Mouse (Mus musculus) MN1 (cell line): ENCODE results near the gene Rufy1.
"Not testable (repeated sequence)": the region's sequence is repeated elsewhere in the genome, so short reads cannot be mapped to it uniquely, and the experiment has no call there.

Experiments
- DNase-seq: peaks from one replicate; pipeline ENCODE4 v3.0.0-alpha.2; 2016; ENCODE audit warnings: low spot score

Gene Rufy1

DNA sequence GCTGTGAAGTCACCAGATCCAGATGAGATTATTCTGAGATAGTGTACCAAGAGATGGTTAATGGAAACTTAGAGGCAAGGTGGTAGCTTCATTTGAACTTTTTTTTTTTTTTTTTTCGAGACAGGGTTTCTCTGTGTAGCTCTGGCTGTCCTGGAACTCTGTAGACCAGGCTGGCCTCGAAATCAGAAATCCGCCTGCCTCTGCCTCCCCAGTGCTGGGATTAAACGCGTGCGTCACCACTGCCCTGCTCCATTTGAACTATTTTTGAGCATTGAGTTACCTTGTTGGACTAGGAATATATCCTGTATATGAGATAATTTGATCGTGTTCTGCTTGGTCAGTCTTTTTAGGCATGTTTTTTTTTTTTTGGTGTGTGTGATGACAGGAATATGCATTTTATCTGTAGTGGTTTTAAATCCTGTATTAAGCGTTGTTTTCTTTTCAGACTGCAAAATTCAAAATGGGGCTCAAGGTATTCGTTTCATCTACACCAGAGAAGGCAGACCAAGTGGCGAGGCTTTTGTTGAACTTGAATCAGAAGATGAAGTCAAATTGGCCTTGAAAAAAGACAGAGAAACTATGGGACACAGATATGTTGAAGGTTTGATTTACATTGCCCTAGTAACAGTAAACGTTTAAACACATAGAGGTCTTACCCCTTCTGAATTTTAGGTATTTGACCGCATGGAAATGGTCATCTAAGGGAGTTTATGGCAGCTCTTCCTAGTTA lies 51.7 kb downstream of the Rufy1 start:
- no peak for DNase-seq

GRCm38 (mm10) chr11:50377892-50378684 lies 52.8 kb downstream of the Rufy1 start:
- peak; percentile 93 for DNase-seq

DNA sequence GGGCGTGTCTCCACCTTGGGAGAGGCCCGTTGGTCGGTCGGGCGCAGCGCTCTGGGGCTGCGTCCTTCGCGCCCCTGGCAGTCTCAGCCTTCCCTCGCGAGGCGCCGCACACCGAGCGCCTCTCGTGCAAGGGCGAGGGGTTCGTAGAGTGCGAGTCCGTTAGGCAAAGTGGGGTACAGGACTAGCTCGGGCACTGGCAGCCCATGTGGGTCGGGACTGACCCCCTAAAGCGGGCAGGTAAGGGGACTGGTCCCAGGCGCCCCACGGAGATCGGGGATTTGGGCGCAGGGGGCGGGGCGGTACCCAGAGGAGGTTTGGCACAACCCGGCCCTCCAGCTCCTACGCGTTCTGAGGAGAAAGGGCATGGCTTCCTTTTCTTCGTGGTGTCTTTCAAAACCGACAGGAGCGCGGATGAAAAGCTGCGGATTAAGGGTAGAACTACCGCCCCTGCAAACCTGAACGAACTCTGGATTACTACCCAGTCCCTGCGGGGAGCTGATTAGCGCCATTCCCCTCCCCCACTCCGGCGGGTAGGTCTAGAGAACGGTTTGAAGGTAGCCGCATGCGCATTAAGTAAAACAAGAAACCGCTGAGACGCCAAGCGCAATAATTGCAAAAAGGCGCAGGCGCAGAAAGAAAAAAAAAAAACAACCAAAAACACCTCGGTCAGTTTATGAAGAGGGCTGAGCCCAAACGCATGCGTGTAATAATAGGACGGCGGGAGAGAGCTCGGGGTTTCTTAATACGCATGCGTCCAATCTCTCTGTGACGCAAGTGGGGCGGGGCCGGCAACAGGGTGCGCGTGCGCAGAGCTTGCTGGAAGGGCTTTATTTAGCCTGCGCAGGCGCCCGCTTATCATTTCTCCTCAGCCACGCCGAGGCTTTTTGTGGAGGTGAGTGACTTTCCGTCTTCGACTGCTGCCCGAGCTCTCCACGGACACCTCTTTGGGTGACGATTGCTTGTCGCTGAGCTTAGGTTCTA lies 53.7 kb downstream of the Rufy1 start, which contains the start of gene Hnrnph1:
TSS of gene Hnrnph1 (plus strand) at position 80 of the 981 bp plus-strand sequence.
- peak; percentile 100 for DNase-seq

DNA sequence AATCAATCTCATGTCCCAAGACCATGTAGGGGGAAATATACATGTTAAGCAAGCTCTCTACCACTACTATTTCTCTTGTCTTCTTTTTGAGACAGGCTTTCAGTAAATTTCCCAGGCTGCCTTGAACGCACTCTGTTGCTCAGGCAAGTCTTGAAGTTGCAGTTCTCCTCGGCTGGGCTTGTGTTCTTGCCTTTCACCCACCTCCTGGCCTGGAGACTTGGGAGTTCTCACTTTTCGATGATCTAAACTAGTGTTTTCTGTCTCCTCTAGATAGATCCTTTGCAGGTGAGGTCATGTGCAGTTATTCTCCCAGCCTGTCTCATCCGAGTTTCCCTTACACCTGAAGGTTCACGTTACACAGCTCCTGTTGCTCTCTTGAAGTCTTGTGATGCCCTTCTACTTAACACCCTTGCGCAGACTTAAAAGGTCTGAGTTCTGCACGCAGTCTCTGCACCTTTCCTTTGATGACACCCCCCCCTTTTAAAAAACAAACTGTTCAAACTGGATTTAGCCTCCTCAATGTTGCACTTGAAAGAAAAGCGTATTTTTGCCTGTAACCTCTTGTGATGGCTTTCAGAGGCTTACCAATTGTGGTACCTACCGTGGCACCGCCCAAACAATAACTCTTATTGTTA lies 54.7 kb downstream of the Rufy1 start:
- DNase-seq = no peak

GRCm38 (mm10) chr11:50375421-50375820 lies 55.5 kb downstream of the Rufy1 start:
- no peak for DNase-seq

GRCm38 (mm10) chr11:50374286-50375015 lies 56.5 kb downstream of the Rufy1 start:
- DNase-seq = no peak

DNA sequence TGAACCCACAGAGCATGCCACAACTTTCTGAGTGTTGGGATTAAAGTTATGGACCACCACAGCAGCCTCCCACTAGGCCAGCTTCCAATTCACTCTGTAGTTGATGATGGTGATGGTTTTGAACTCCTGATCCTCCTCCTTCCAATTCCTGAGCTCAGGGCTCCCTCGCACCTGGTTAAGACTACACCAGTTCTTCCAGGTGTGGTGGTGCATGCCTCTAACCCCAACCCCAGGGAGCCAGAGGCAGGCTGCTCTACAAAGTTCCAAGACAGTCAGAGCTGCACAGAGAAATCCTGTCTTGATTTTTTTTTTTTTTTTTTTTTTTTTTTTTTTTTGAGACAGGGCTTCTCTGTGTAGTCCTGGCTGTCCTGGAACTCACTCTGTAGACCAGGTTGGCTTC lies 57.3 kb downstream of the Rufy1 start:
- DNase-seq = no peak

DNA sequence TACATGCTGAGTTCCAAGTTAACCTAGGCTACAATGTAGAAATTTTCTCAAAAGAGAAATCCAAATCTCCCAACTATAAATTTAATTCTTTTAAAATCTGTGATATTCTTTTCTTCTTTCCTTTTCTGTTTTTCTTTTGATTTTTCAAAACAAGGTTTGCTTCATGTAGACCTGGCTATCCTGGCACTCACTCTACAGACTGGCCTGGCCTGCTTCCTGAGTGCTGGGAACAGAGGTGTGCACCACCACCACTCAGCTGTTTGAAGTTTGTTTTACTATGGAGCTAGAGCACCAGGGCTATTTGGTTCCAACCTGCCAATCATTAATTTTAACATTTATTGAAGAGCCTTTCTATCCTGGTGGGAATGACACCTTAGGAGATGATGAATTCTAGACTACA lies 57.8 kb downstream of the Rufy1 start:
- no peak for DNase-seq

GRCm38 (mm10) chr11:50371911-50372310 lies 59.0 kb downstream of the Rufy1 start:
- DNase-seq = no peak

- DNase-seq = peak; percentile 88
Measured at GRCm38 (mm10) chr11:50371399-50371841, 59.5 kb downstream of the Rufy1 start.

- peak; percentile 63 for DNase-seq
Measured at GRCm38 (mm10) chr11:50370969-50371368, 60.0 kb downstream of the Rufy1 start.

- peak; percentile 95 for DNase-seq
Measured at GRCm38 (mm10) chr11:50369360-50369911, 61.5 kb downstream of the Rufy1 start.

- DNase-seq = no peak
Measured at GRCm38 (mm10) chr11:50367531-50367930, 63.4 kb downstream of the Rufy1 start.

- DNase-seq = no peak
Measured at GRCm38 (mm10) chr11:50365322-50365721, 65.6 kb downstream of the Rufy1 start.

DNA sequence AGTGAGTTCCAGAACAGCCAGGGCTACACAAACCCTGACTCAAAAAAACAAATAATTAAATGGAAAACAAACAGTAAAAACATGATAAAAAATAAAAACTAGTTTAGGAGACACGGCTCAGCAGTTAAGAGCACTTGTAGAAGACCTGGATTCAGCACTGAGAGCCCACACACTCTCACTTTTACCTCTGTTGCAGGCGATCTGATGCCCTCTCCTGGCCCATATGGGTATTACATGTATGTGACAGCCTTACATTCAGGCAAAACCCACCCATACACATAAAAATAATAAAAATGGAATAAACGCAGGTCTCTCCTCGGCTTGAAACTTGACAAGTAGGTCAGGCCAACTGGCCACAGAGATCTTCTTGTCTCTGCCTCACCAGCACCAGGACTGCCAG lies 66.4 kb downstream of the Rufy1 start:
- DNase-seq = peak; percentile 89

GRCm38 (mm10) chr11:50361282-50361681 lies 69.6 kb downstream of the Rufy1 start:
- not testable (repeated sequence) for DNase-seq

DNA sequence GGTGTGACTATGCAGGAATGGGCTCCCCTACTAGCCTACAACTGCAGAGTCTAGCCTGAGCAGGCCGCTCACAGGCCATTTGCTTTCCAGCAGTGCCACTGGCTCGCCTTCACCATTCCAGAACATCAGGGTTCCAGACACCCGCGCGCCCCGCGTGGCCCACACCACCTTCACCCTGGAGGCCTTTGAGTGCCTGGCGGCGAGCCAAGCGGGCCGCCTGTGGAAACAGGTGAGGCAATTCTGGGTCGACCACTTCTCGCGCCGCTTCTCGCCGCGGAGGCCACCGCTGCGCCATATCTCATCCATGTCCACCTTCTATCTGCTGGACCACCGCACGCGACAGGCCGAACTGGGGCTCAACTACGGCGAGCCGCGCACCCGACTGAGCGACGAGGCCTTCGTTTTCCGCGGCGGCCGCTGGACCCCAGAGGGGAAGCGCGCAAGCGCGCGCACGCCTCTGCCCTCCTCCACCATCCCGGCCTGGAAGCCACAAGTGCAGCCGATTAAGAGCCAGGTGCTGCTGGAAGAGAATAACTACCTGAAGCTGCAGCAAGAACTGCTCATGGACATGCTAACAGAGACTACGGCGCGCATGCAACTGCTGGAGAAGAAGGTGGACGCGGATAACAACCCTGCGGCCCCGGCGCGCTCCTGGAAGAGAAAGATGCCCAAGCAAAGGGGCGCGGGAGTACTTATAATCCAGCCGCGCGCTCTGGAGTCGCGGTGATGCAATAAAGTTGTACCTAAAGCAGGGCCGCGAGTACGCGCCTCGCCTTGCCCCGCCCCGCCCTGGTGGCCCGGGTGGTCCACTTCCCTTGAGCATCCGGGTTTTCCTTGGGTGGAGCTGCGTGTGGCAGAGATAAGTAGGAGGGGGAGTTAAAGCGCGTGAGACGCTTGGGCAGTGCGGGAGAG lies 71.7 kb downstream of the Rufy1 start:
- peak; percentile 86 for DNase-seq

GRCm38 (mm10) chr11:50355395-50355794 lies 75.5 kb downstream of the Rufy1 start:
- no peak for DNase-seq

- DNase-seq = no peak
Measured at GRCm38 (mm10) chr11:50354851-50355250, 76.1 kb downstream of the Rufy1 start.
